Mouse (Mus musculus) MN1 (cell line): ENCODE results near the gene Arhgef10l.
A peak's percentile ranks its signal among the peaks of the same experiment; 100 is the strongest.
"Not testable (repeated sequence)": the region's sequence is repeated elsewhere in the genome, so short reads cannot be mapped to it uniquely, and the experiment has no call there.

ENCODE experiments used
- DNase-seq: peaks from one replicate; pipeline ENCODE4 v3.0.0-alpha.2; 2016; ENCODE audit warnings: low spot score

Gene Arhgef10l

DNA sequence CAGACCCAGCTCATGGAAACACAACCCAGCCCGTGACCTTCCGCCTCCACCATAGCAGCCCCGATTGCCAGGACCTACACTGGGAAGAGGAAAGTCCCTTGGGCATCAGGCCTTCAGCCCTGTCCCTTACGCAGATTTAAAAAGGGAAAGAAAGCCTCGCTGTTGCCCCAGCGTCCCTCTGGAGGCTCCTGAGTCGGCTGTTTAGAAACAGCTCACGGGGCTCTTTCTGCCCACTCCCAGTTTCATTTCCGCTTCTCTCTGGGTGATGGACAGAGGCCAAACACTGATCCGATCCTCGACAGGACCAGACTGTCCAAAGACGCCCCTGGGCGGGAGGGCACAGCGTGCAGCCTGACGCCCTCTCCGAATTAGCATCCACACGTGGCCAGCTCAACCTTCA is 93.4 kb downstream of the Arhgef10l start:
- DNase-seq: no peak

DNA sequence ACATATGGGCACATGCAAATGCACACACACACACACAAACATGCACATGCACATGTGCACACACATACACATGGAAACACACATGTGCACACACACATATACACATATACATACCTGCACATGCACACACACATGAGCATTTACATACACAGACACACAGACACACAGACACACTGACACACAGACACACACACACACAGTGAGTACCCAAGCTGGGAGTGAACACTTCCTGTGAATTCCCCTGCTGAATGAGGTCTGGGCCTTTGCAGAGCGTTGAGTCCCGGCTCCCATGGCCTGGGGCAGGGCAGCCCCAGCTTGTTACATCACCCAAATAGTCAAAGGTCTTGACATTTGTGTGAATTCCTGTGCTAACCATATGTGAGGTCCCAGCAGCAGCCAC is 96.4 kb downstream of the Arhgef10l start:
- DNase-seq: no peak

DNA sequence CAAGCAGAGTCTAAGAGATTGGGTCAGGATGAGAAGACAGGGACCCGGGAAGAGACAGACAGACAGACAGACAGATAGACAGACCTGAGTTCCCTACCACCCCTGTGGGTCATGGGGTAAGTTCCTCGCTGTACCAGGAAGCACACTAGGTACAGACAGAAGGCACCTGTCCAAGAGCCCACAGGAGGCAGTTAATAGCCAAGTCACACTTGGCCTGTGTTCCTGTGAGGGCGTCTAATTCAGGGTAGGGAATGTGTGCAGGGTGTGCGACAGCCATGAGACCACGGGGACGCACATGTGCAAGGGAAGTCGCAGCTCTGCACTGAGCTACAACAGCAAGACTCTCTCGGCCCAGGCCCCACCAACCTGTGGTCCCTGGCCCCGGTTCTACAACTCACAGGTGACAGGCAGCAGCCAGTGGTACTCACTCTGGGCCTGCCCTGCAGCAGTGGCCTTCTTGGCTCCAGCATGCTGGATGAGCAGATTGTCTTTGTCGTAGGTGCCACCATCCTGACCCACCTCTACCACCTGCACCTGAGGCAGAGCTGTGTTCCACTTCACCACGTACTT is 97.8 kb downstream of the Arhgef10l start:
- no peak for DNase-seq

DNA sequence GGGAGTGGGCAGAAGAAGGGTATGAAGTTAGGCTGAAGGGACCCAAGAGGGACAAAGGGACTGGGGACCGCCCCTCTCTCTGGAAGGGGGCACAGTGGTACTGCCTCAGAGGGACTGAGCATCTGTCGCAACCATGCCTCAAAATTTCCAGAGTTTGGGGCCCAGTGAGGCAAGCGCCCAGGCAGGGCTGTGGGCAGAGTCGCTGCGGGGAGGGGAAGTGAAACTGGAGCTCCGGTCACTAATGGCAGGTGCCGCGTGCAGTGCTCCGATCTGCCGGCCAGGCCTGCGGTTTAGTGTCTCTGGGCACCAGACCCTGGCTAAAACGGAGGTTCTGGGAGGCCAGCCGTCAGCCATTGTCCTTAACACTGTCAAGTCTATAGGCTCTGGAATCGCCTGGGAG is 99.0 kb downstream of the Arhgef10l start:
- no peak for DNase-seq

DNA sequence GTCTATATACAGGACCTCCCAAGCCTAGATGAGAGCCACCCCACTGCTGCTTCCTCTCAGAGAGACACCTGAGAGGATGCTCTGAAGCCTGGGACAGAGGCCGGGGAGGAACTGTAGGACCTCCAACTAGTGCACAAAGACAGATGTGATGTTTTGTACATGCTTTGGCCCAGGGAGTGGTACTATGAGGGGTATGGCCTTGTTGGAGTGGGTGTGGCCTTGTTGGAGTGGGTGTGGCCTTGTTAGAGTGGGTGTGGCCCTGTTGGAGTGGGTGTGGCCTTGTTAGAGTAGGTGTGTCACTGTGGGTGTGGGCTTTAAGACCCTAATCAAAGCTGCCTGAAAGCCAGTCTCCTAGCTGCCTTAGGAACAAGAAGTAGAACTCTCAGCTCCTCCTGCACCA is 101.4 kb downstream of the Arhgef10l start:
- not testable (repeated sequence) for DNase-seq

DNA sequence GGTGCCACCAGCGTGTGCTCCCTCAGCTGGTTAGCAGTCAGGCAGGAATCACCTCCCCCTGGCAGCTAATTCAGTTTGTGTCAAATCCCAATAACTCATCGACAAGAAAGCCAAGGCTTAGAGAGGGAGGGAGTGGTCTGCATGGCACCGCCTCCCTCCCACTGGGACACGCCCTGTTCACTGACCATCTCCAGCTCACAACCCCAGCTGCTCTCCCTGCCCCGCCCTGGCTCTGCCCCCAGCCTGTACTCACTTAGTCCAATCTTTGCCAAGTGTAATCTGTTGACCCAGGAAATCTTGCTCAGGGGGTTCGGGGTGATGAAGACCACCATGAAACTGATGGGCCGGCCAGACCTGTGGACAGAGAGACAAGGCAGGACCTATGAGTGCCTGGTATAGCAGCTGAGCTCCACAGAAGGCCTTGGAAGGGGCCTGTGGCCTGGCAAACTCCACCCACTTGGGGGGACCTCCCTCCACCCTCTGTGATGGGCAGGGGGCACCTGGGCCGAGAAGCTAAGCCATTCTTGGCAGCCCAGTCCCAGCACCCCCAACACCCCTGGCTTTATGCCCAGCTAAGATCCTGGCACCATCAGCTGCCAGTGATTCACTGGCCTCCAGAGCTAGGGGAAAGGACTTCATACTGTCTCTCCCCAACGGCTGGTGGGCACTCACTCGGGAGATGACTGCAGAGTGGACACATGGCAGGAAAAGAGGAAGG is 103.2 kb downstream of the Arhgef10l start:
- peak; percentile 95 for DNase-seq

DNA sequence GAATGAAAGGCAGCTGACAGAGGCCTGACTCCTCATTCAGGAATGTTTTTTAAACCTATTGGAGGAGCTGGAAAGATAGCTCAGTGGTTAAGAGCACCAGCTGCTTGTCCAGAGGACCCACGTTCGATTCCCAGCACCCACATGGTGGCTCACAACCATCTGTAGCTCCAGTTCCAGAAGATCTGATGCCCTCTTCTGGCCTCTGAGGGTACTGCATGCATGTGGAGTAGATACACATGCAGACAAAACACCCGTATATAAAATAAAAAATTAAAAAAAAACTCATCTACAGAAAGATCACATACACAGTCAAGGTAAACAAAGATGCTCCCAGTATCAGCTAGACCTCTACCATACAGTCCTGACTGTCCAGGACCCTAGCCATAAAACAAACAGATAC is 104.1 kb downstream of the Arhgef10l start:
- DNase-seq: no peak

DNA sequence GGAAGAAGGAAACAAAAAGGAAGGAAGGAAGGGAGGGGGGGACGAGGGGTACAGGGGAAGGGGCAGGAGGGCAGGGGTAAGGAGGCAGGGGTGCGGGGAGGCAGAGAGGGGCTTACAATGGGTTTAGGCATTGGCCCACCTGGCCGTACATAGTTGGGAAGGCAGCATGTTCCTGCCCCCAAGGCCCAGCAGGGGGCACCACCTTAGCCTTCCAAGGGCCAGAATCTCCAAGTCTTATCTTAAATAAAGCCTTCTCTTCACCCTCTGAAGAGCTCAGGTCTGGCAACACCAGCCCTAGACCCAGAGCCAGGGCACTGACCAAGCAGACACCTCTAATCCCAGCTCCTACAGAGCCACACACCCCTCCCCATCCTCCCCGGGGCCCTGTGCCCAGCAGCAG is 106.0 kb downstream of the Arhgef10l start:
- no peak for DNase-seq

DNA sequence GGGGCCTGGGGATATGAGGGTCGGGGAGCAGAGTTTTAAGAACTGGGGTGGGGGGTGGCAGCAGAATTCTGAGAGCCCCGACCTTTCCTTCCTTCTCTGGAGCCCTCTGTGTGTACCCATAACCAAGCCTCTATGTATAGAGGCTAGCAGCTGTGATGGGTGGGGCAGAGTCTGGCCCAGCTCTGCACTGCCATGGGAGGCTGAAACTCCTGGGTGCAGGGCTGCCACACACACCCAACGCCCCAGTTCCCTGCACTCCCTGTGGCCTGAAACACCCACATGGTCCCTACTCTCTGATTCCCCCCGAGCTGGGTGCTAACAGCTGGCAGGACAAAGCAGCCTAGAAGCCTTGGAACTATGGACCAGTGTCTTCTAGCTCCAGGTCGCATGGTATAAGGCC is 107.6 kb downstream of the Arhgef10l start:
- DNase-seq: no peak

DNA sequence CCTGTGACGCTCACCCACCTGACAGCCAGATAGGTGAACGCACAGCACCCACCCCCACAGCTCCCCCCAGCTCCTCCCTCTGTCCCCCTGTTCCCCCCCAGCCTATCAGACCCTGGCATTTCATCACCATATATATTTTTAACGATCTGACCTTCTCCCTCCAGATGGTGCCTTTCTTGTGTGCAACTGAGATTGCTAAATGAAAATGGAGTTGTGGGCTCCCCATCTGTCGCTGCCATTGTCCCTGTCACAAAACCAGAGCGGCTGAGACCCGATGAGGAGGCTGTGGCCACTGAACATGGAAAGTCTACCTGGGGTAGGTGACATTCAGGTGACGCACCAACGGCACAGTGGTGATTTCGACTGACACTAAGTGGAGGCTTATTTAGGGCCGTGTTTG is 109.3 kb downstream of the Arhgef10l start:
- no peak for DNase-seq

DNA sequence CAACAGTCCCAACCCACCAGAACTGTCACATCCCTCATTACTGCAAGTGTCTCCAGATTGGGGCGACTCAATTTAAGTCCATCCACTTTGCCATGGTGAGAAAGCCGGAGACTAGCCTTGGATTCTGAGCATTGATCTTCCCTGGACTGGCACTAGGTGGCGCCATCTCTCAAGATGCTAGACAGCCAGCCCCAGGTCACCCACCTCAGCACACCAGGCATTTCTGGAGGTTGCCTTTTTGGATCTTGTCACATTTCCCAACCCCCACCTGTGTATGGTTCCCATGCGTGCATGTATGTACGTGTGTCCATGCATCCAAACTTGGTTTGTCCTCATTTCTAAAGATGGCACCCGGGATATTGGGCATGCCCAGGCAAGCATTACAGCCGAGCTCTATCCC is 110.5 kb downstream of the Arhgef10l start:
- DNase-seq: peak; percentile 73

DNA sequence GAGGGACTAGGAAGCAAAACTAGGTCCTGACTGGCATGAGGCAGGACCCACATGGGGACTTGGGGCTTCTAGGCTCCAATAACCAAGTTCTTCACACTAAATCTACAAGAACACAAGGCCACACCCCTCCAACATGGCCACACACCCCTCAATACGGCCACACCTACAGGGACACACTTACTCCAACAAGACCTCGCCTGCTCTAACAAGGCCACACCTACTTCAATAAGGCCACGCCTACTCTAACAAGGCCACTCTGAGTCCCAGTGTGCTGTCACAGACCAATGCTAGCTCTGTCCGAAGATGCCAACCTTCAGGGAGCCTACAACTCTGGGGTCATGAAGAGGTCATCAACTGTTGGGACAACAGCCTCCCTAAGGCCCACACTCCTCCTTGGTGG is 111.3 kb downstream of the Arhgef10l start:
- no peak for DNase-seq

DNA sequence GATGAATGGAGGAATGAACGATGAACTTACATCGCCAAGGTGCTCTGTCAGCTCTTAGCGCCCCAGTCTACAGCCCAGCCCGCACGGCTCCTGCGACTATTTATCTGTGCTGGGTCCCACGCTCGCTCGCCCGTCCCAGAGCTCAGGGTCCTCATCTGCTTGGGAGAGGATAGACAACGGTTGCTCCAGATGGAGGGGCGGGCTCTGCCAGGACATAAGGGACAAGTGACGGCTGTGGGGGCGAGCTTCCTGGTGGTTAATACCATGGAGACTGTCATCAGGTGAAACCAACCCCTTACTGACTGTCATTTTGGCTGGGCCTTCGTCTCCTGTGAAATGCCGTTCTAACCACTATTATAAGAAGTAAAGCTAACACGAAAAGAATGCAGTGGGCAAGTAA is 114.0 kb downstream of the Arhgef10l start:
- no peak for DNase-seq

DNA sequence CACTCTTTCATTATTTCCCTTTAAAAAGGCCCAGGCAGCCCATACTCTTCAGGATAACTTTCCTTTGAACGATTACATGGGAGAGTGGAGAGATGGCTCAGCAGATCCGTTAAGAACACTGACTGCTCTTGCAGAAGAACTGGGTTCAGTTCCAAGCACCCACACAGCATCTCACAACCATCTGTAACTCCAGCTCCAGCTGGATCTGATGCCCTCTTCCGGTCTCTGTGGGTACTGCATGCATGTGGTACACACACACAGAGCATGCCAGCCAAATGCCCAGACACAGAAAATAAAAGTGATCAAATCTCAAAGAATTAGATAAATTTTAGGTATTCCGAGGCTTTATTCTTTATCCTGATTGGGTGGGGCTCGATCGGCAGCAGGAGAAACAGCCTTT is 115.1 kb downstream of the Arhgef10l start:
- DNase-seq: no peak

DNA sequence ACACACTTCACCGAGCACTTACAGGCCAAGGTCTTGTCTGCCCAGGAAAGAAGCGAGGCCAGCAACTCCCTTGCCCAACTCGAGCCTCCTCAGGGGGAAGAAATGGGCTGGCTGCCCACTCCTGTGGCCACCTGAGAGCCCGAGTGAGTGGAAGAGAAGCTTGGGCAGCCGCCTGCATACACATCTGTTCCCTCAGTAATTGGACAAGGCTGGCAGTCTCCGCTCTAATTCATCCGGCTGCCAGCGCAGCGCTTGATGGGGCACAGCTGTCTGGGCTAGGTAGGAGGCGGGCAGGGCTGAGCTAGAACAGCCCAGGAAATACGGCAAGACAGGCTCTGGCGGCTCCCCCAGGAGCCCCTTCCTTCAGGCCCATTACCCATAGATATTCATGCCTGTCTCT is 115.8 kb downstream of the Arhgef10l start:
- peak; percentile 85 for DNase-seq

DNA sequence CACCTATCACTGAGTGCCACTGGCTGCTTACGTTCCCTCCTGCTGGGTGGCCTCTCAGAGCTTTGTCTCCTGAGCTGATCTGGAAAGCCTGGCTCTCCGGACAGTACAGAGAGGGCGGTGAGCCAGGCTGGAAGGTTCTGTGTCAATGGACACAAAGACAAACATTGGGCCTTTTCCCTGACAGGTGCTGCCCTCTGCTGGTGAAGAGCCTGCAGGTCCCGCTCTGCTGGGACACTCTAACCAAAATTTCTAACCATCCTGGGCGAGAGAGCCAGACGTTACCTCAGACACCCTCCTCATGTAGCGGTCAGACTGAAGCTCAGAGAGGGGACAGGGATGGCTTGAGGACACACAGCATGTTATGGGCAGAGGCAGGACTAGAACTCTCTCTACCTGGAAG is 118.3 kb downstream of the Arhgef10l start:
- peak; percentile 70 for DNase-seq

DNA sequence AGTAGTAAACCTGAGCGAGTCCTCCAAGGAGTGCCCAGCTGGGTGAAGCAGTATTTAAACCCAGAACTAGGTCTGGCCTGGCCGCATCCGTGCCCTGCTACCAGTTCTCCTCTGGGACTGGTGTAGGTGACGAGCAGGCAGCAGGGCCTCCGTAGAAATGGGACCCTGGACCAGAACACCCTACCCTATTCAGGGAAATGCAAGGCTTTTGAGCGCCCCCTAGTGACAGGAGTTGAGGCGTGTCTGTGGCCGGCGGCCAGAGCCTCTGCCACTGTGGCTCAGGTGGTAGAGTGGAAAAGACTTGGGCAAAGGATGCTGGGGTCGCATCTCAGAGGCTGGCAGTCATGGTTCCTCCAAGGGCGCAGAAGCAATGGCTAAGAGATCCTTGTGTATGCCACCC is 126.7 kb downstream of the Arhgef10l start:
- peak; percentile 72 for DNase-seq

DNA sequence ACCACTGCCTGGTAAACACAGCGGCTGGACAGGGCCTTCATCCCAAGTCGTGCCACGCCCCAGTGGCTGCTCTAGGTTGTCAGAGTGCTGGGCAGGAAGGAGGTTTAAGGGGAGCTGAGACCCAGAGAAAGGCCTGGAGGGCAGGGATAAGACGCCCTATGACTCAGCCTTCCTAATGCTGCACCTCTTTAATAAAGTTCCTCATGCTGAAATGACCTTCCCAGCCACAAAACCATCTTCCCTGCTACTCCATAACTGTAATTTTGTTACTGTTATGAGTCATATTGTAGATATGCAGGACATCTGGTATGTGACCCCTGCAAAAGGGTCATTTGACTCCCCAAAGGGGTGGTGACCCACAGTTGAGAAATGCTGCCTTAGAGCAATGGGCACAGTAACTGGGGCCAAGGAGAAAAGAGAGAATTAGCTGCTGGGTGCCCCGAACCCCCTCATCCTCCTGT is 128.2 kb downstream of the Arhgef10l start:
- no peak for DNase-seq

DNA sequence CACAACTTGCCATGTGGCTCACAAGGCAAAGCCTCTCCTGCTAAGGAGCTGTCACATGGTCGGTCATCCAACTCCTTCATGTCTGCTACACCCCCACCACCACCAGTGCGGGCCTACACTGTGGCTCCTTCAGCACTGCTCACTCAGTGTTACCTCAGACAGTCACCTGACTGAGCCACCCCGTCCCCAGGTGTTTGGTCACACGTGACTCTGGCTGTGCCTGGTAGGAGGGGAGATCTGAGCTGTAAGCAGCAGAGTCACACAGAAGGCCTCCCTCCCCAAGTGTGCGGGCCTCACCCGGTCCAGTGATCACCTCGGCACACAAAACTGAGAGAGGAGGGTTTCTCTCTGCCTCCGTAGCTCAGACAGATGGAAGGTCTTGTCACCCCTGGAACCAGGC is 130.5 kb downstream of the Arhgef10l start:
- no peak for DNase-seq

DNA sequence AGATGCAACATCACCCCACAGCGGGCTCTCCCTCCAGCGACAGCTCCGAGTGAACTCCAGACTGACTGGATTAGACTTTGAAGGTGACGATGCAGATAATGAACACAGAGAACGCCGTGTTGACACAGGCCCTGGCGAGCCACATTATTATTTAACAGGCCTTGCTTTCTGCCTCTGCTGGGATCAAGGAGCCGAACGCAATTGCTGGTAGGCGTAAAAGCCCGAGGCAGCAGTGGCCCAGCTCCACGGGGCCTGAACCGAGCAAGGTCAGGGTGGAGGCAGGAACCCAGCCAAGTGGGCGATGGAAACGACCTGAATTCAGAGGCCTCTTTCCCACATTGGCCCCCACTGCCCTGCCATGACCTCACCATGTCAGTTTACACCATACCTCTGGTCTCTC is 133.5 kb downstream of the Arhgef10l start:
- DNase-seq: no peak

DNA sequence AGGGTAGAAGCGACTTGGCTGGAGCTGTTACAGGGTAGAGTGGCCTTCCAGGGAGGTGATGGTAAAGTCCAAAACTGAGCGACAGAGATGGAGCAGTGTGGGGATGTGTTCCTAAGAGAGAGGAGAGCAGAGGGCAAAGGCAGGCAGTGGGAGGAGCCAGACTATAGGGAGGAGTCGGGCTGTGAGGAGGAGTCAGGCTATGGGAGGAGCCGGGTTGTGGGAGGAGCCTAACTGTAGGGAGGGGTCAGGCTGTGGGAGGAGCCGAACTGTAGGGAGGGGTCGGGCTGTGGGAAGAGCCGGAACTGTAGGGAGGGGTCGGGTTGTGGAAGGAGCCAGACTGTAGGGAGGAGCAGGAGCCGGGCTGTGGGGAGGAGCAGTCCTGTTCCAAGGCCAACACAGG is 134.8 kb downstream of the Arhgef10l start:
- DNase-seq: no peak

DNA sequence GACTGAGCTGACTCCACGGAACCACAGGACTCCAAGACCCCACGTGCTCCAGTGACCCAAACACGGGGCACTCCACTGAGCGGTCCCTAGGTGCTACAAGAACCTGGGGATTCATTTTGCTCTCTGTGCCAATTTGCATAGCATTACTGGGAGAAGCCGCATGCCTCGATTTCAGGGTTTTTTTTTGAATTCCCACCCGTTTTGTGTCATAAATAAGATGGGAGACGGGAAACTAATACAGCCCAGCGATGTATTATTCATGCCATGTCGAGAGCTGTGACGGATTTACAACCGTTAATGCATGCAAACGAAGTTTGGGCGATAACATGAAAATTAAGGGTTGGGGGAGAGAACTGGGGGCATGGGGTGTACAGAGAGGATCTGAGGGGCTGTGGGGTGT is 136.1 kb downstream of the Arhgef10l start:
- DNase-seq: no peak

DNA sequence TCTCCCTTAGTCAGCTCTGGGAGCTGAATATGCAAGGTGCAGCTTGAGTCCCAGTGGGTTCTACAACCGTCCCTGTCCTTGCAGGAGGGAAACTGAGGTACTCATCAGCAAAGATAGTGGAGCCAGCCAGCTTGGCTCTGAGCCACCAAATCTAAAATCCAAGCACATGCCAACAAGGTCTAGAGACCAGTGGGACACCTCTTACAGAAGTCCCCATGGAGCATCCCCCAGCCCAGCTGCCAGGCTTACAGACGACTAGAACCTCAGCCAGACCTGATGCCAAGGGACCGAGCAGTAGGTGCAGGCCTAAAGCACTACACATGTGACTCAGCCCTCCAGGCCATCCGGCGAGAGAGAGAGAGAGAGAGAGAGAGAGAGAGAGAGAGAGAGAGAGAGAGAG is 137.4 kb downstream of the Arhgef10l start:
- DNase-seq: no peak

DNA sequence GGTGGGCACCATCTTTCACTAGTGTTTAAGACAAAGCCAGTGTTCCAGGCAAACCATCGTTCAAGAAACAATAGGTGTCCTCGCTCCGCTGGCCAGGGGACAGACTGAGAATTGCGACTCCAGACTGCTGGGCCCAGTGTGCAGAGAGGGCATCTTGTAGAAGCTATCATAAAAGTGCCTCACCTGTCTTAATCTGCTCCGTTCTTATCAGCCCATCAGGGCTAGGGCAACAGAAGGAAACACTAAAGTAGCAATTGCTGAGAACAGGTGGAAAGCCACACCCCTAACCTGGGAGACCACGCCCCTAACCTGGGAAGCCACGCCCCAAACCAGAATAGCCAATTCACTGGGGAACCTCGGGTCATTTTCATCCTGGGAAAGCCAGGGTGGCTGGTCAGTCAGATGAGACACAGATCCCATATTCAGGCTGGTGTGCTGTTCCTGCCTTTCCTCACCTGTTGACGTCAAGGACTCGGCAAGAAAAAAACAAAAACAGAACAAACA is 140.1 kb downstream of the Arhgef10l start:
- no peak for DNase-seq
